Mouse (Mus musculus): ENCODE results near the gene Plxnd1. TPM values are rescaled to one million over a fixed set of nuclear protein-coding genes. Genes with fewer than 3 reads are reported as not detected.

Plxnd1 gene
- total RNA-seq, 1 experiment from 2014 or later: 214 TPM

GRCm38 (mm10) chr6:115956922-115957601 lies 37.7 kb downstream of the Plxnd1 start:
- peak; percentile 49 for DNase-seq

GRCm38 (mm10) chr6:115956418-115956921 lies 38.3 kb downstream of the Plxnd1 start:
- DNase-seq: no peak

- no peak for DNase-seq
Measured at GRCm38 (mm10) chr6:115955664-115956063, 39.1 kb downstream of the Plxnd1 start.

GRCm38 (mm10) chr6:115955169-115955568 lies 39.6 kb downstream of the Plxnd1 start:
- no peak for DNase-seq

- no peak for DNase-seq
Measured at GRCm38 (mm10) chr6:115954506-115955074, 40.2 kb downstream of the Plxnd1 start.

GRCm38 (mm10) chr6:115946389-115946788 lies 48.4 kb downstream of the Plxnd1 start:
- no peak for DNase-seq

- DNase-seq: no peak
Measured at GRCm38 (mm10) chr6:115945633-115946032, 49.2 kb downstream of the Plxnd1 start.

- no peak for DNase-seq
Measured at GRCm38 (mm10) chr6:115944638-115945037, 50.2 kb downstream of the Plxnd1 start, which contains the start of gene H1foo. Gene H1foo, plus strand, starts transcription at chr6:115944938.

- DNase-seq: no peak
Measured at GRCm38 (mm10) chr6:115943498-115944427, 51.0 kb downstream of the Plxnd1 start.

GRCm38 (mm10) chr6:115941128-115941527 lies 53.7 kb downstream of the Plxnd1 start:
- no peak for DNase-seq

- DNase-seq: no peak
Measured at GRCm38 (mm10) chr6:115940603-115941002, 54.2 kb downstream of the Plxnd1 start.

- no peak for DNase-seq
Measured at GRCm38 (mm10) chr6:115938798-115939197, 56.0 kb downstream of the Plxnd1 start.

- no peak for DNase-seq
Measured at GRCm38 (mm10) chr6:115938011-115938410, 56.8 kb downstream of the Plxnd1 start.

- no peak for DNase-seq
Measured at GRCm38 (mm10) chr6:115935544-115935943, 59.3 kb downstream of the Plxnd1 start.

GRCm38 (mm10) chr6:115932391-115932790 lies 62.4 kb downstream of the Plxnd1 start:
- peak; percentile 47 for DNase-seq

- DNase-seq: no peak
Measured at GRCm38 (mm10) chr6:115931639-115932038, 63.2 kb downstream of the Plxnd1 start, which contains the start of gene Rho. Gene Rho, plus strand, starts transcription at chr6:115931748.

- no peak for DNase-seq
Measured at GRCm38 (mm10) chr6:115930018-115930417, 64.8 kb downstream of the Plxnd1 start.

- DNase-seq: no peak
Measured at GRCm38 (mm10) chr6:115927292-115928242, 67.2 kb downstream of the Plxnd1 start.

- DNase-seq: no peak
Measured at GRCm38 (mm10) chr6:115926416-115926815, 68.4 kb downstream of the Plxnd1 start.

GRCm38 (mm10) chr6:115924829-115925228 lies 70.0 kb downstream of the Plxnd1 start:
- no peak for DNase-seq

GRCm38 (mm10) chr6:115919876-115920275 lies 74.9 kb downstream of the Plxnd1 start:
- no peak for DNase-seq

Data from adrenal gland, postnatal 25 days (tissue).